Mouse (Mus musculus) stomach, postnatal 0 days (tissue): ENCODE results near the gene Clmp. TPM values are rescaled to one million over a fixed set of nuclear protein-coding genes. Genes with fewer than 3 reads are reported as not detected.

Experiments used
- ATAC-seq: fragments of 200-750 bp; cut with Nextera tagmentation; 2 replicates; pipeline ENCODE4 v1.8.0; 2017; ENCODE audit not compliant: low FRiP score, low TSS enrichment
- DNase-seq: peaks from one replicate; pipeline ENCODE4 v3.0.0-alpha.2; 2016; ENCODE audit warnings: low spot score
- H3K27ac ChIP-seq: fragments of 300-500 bp; sonication (generic); replicated peaks from 2 replicates; pipeline ENCODE4 v1.5.1; 2014; ENCODE audit warnings: mild to moderate bottlenecking, control low read depth
- H3K27me3 ChIP-seq: fragments of 300-500 bp; sonication (generic); 2 replicates; pipeline ENCODE4 v1.6.1; 2014; ENCODE audit warnings: low read length; ENCODE audit not compliant: control insufficient read depth, insufficient read depth
- H3K36me3 ChIP-seq: fragments of 300-500 bp; sonication (generic); 2 replicates; pipeline ENCODE4 v1.6.1; 2014; ENCODE audit warnings: low read length, mixed read lengths; ENCODE audit not compliant: control insufficient read depth, insufficient read depth
- H3K4me1 ChIP-seq: fragments of 300-500 bp; sonication (generic); replicated peaks from 2 replicates; pipeline ENCODE4 v1.6.1; 2014; ENCODE audit warnings: antibody characterized with exemption; ENCODE audit not compliant: control insufficient read depth, insufficient read depth
- H3K4me2 ChIP-seq: fragments of 300-500 bp; sonication (generic); replicated peaks from 2 replicates; pipeline ENCODE4 v1.6.1; 2014; ENCODE audit warnings: low read depth, mild to moderate bottlenecking, control low read depth, moderate library complexity
- H3K4me3 ChIP-seq: fragments of 300-500 bp; sonication (generic); 2 replicates; pipeline ENCODE4 v1.5.1; 2014; ENCODE audit warnings: low read depth, low read length, control low read depth
- H3K9ac ChIP-seq: fragments of 300-500 bp; sonication (generic); 2 replicates; pipeline ENCODE4 v1.6.1; 2014; ENCODE audit warnings: mild to moderate bottlenecking, low read length, control low read depth, mixed read lengths
- H3K9me3 ChIP-seq: fragments of 300-500 bp; sonication (generic); 2 replicates; pipeline ENCODE4 v1.6.1; 2016; ENCODE audit warnings: low read length; ENCODE audit not compliant: control insufficient read depth
- CTCF ChIP-seq: IDR thresholded peaks from 2 replicates; pipeline ENCODE4 v1.5.1; 2016; ENCODE audit warnings: antibody characterized with exemption, low read depth, mild to moderate bottlenecking, moderate library complexity
- EP300 ChIP-seq: optimal IDR thresholded peaks from 2 replicates; pipeline ENCODE3; 2016; ENCODE audit warnings: antibody characterized with exemption
- WGBS: fragments of 180-500 bp; shearing (Covaris S2); extraction: QIAGEN DNeasy Blood & Tissue Kit; methylation state at CpG from one replicate; pipeline ENCODE4 v1.1.7; 2014; 5-methylcytosine and 5-hydroxymethylcytosine counted together
- polyA plus RNA-seq: library from polyadenylated mRNA; unstranded; fragments of >200 nt; fragmentation: Nextera tagmentation; extraction: Ambion mirVana; gene quantifications from 2 replicates; pipeline ENCODE4 v1.2.1, GENCODE M21; 2015

The Clmp gene
- polyA plus RNA-seq, 1 experiment from 2014 or later: 17.7 TPM

DNA sequence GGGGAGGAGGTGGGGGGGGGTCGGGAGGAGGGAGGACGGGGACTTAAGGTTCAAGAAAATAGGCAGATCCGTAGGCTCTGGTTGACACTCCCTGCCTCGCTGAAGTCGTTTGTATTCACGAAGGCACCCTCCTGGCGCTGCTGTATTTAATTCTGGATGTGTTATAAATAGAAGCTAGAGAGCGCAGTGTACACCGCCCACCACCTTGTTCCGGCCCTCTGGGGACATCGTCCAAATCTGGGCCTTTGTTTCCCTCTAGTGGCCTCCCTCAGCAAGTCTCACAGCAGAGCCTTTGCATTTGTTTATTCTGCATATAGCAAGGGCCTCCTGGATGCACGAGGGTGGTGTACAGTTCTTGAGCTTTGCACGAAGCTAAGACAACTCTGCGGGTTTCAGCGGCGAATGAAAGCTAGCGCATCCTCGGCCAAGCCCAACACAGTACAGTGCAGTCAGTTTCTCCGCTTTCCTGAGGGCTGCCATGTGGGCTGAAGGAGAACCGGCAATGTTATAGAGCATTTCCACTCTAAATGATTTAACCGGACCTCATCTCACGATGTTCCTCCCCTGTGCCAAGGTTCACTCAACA is 72.0 kb downstream of the Clmp start:
- no peak overlapping the region; the same call in 1 of the 2 replicates for H3K9ac ChIP-seq
- peak overlapping the region; percentile 29 for H3K4me3 ChIP-seq
- ATAC-seq (peak; percentile 90), DNase-seq (peak; percentile 76)
- WGBS: 7% methylated on average over 21 of the region's 22 CpGs
- H3K4me1 ChIP-seq: peaks cover 3% of the 10 kb centered on the region; the same call in 1 of the 2 replicates
- H3K4me2 ChIP-seq: peak overlapping the region; percentile 52
- no peaks in the 10 kb centered on the region; the same call in 1 of the 2 replicates for H3K36me3 ChIP-seq
- peak overlapping the region; percentile 67 for H3K27ac ChIP-seq
- H3K27me3 ChIP-seq: no peaks in the 10 kb centered on the region
- H3K9me3 ChIP-seq: no peaks in the 10 kb centered on the region
- TF ChIP-seq EP300 (no peak), CTCF (peak; percentile 86)

DNA sequence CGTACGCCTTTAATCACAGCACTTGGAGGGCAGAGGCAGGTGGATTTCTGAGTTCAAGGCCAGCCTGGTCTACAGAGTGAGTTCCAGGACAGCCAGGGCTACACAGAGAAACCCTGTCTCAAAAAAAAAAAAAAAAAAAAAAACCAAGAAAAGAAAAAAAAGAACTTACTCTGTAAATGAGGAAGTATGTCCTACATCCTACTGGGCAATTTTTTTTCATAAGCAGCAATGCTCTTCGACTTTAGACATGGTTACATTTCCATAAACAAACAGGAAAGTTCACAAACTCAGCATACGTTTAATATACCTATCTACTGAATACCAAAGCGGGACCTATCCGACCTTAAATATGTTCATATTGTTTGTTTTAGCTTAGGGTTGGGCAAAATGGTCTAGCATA is 76.6 kb downstream of the Clmp start:
- Histone ChIP-seq H3K9me3 (no peaks in the 10 kb centered on the region), H3K9ac (no peak overlapping the region), H3K36me3 (no peaks in the 10 kb centered on the region; the same call in 1 of the 2 replicates), H3K4me2 (no peak overlapping the region), H3K27me3 (no peaks in the 10 kb centered on the region), H3K27ac (no peak overlapping the region), H3K4me3 (no peak overlapping the region), H3K4me1 (no peaks in the 10 kb centered on the region; the same call in 1 of the 2 replicates)
- TF ChIP-seq CTCF: no peak
- no peak for TF ChIP-seq EP300
- no peak for ATAC-seq
- 73% methylated on average over 6 of the region's 6 CpGs for WGBS
- DNase-seq: no peak

DNA sequence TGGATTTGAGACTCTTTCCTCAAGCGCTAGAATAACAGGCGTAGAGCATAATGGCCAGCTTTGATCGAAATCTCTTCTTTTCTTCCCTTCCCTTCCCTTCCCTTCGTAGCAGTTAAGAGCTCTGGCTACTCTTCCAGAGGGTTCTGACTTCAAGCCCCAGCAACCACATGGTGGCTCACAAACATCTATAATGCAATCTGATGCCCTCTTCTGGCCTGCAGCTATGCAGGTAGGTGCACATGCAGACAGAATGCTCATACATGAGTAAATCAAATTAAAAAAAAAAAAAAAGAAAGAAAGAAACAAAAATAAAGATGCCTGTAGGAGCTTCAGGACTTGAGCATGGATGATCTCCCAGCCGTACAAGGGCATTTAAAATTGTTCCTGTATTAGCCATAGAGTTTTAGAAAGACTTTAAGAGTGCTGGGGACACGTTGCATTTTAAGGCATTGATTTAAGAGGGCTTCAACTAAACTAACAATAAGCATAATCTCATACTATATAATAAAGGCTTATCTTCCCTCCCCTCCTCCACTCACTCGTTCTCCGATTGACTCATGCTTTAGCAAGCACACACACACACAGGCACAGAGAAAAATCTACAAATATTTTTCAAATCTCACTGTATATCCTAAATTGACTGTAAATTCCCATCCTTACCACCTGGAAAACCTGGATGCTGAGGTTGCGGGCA is 79.3 kb downstream of the Clmp start:
- TF ChIP-seq EP300: no peak
- TF ChIP-seq CTCF: peak; percentile 51
- DNase-seq (no peak), ATAC-seq (peak; percentile 65)
- Histone ChIP-seq H3K27ac (peak overlapping the region; percentile 45), H3K27me3 (no peaks in the 10 kb centered on the region), H3K4me2 (0 out of 2 replicates have a peak overlapping the region, but pooled peaks have one; percentile 1), H3K9me3 (no peaks in the 10 kb centered on the region), H3K4me1 (no peaks in the 10 kb centered on the region), H3K9ac (no peak overlapping the region), H3K36me3 (no peaks in the 10 kb centered on the region; the same call in 1 of the 2 replicates), H3K4me3 (no peak overlapping the region)
- WGBS: 63% methylated on average over 9 of the region's 9 CpGs

DNA sequence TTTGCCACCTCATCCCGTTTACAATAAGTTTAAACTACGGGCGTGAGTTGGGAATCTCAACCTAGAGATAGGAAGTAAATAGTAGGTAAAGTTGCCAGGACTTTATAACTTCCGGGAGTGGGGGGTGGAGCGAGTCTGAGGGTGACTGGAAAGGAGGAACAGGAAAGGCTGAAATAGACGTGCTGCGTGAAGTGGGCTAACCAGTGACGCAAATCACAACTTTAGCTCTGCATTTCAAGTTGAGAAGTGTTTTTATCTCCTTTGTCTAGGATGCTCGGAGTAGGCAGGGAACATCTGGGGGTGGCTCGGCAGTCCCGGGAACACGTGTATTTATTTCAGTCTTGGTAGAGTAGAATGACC is 79.8 kb downstream of the Clmp start:
- no peaks in the 10 kb centered on the region for H3K4me1 ChIP-seq
- DNase-seq (peak; percentile 79), ATAC-seq (peak; percentile 81)
- peak overlapping the region; percentile 45 for H3K27ac ChIP-seq
- no peaks in the 10 kb centered on the region for H3K9me3 ChIP-seq
- no peak for TF ChIP-seq CTCF
- no peak for TF ChIP-seq EP300
- H3K36me3 ChIP-seq: no peaks in the 10 kb centered on the region; the same call in 1 of the 2 replicates
- peak overlapping the region; percentile 1; the same call in 1 of the 2 replicates for H3K4me2 ChIP-seq
- H3K9ac ChIP-seq: no peak overlapping the region
- no peak overlapping the region for H3K4me3 ChIP-seq
- 41% methylated on average over 12 of the region's 12 CpGs for WGBS
- H3K27me3 ChIP-seq: no peaks in the 10 kb centered on the region

DNA sequence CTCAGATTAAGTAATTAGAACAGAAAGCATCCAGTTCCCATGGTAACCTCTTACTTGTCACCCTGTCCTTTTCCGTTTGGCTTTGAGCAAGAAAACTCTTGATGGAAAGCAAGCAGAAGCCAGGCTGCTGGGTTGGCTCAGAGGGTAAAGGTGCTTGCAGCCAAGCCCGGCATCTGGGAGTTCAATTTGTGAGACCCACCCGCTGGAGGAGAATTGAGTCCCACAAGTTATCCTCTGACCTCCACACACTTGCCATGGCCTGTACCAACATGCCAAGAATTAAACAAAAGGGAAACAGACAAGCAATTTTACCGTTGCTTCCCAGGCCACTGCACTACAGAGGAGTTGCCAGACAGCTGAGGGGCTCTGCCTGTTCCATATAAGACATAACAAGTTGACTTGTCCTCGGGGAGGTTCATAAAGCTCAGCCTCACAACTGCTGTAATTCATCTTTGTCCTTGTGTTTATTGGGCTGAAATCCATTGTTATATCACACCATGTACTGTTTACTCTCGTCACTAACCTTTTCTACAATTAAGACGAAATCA is 80.4 kb downstream of the Clmp start:
- TF ChIP-seq CTCF (no peak), EP300 (no peak)
- DNase-seq: no peak
- H3K4me3 ChIP-seq: no peak overlapping the region
- H3K4me1 ChIP-seq: no peaks in the 10 kb centered on the region
- H3K9me3 ChIP-seq: no peaks in the 10 kb centered on the region
- H3K4me2 ChIP-seq: no peak overlapping the region; the same call in 1 of the 2 replicates
- ATAC-seq: 0 out of 2 replicates have a peak, but pooled peaks have one; percentile 5
- no peaks in the 10 kb centered on the region for H3K27me3 ChIP-seq
- no peaks in the 10 kb centered on the region; the same call in 1 of the 2 replicates for H3K36me3 ChIP-seq
- H3K27ac ChIP-seq: 0 out of 2 replicates have a peak overlapping the region, but pooled peaks have one; percentile 30
- no peak overlapping the region for H3K9ac ChIP-seq
- WGBS: 40% methylated on average over 7 of the region's 7 CpGs
